ENCODE assay signal across 8 mouse cellular contexts in genomic region chr2:29124936-29125701, GRCm38 (mm10). TPM values are rescaled to one million over a fixed set of nuclear protein-coding genes. Genes with fewer than 3 reads are reported as not detected.
DNase-seq lines count a peak whose midpoint lies in the region; ATAC-seq and TF ChIP-seq lines count a peak whose summit lies in the region.

No protein-coding gene starts in this region.

- peak overlapping the region; percentile 75 to 81 (median 79) for H3K4me3 ChIP-seq in CH12.LX (replicated peaks in 1 of 3; ENCODE audit: low read depth in 2 of 3, low read length in 2 of 3, poor library complexity in 1 of 3)
- H3K4me3 ChIP-seq in forebrain, embryonic 11.5 days (ENCODE audit: low read depth, low read length) = peak overlapping the region; percentile 71
- H3K4me3 ChIP-seq in heart, embryonic 16.5 days (ENCODE audit: low read length) = peak overlapping the region; percentile 93
- peak overlapping the region; percentile 91 for H3K4me3 ChIP-seq in liver, embryonic 15.5 days (replicated peaks)
- peak overlapping the region; percentile 76 for H3K4me3 ChIP-seq in neural tube, embryonic 12.5 days

- dilution Hi-C loops in CH12.LX (cut with MboI; ENCODE audit: extremely low pct_ligation_motif_present, extremely low pct_unique_long_range_greater_than_20kb, low sequenced_read_pairs) = no loop called here

- no peaks in the 10 kb centered on the region for H3K9me3 ChIP-seq in CH12.LX (replicated peaks; ENCODE audit: low read length)
- H3K9me3 ChIP-seq in forebrain, embryonic 11.5 days (ENCODE audit: control insufficient read depth, low read length) = no peaks in the 10 kb centered on the region
- H3K9me3 ChIP-seq in heart, embryonic 16.5 days (replicated peaks; ENCODE audit: control insufficient read depth, low read length) = no peaks in the 10 kb centered on the region
- H3K9me3 ChIP-seq in liver, embryonic 15.5 days (replicated peaks) = no peaks in the 10 kb centered on the region
- H3K9me3 ChIP-seq in neural tube, embryonic 12.5 days = no peaks in the 10 kb centered on the region

- TF ChIP-seq RAD21 in CH12.LX (IDR thresholded peaks at IDR 0.05; ENCODE audit: low read depth, low read length) = no peak

- H3K4me1 ChIP-seq in CH12.LX (ENCODE audit: control insufficient read depth in 1 of 2, insufficient read depth in 2 of 2) = peaks cover 4 to 15% of the 10 kb centered on the region in 2 experiments; a peak in 3 of 4 replicates
- peaks cover 2% of the 10 kb centered on the region; the same call in 1 of the 2 replicates for H3K4me1 ChIP-seq in forebrain, embryonic 11.5 days (replicated peaks; ENCODE audit: control insufficient read depth, insufficient read depth, low read length)
- H3K4me1 ChIP-seq in heart, embryonic 16.5 days (ENCODE audit: control insufficient read depth, insufficient read depth, low read length) = peaks cover 5% of the 10 kb centered on the region
- H3K4me1 ChIP-seq in liver, embryonic 15.5 days (replicated peaks) = peaks cover 20% of the 10 kb centered on the region
- peaks cover 10% of the 10 kb centered on the region; the same call in 1 of the 2 replicates for H3K4me1 ChIP-seq in neural tube, embryonic 12.5 days

- TF ChIP-seq EP300 in CH12.LX (IDR thresholded peaks at IDR 0.05; ENCODE audit: low read length) = no peak

- peak; percentile 99 for DNase-seq in CH12.LX (ENCODE audit: extremely low read depth)
- DNase-seq in c-Kit-positive CD71-positive TER-119-negative erythroid progenitor cells, embryonic 14.5 days (ENCODE audit: low read depth) = peak; percentile 97
- DNase-seq in forebrain, embryonic 11.5 days (ENCODE audit: low spot score) = peak; percentile 100
- DNase-seq in kidney, postnatal 36 days = peak; percentile 100
- DNase-seq in telencephalon, adult 2 months (ENCODE audit: low read depth, low spot score) = peak; percentile 97

- H3K4me2 ChIP-seq in CH12.LX (ENCODE audit: insufficient read depth, low read depth, poor library complexity, severe bottlenecking) = peak overlapping the region; percentile 55; the same call in 1 of the 2 replicates
- peak overlapping the region; percentile 54 for H3K4me2 ChIP-seq in forebrain, embryonic 11.5 days (ENCODE audit: low read depth, low read length, severe bottlenecking)
- H3K4me2 ChIP-seq in heart, embryonic 16.5 days (ENCODE audit: low read depth, low read length) = peak overlapping the region; percentile 89
- H3K4me2 ChIP-seq in liver, embryonic 15.5 days = peak overlapping the region; percentile 86
- H3K4me2 ChIP-seq in neural tube, embryonic 12.5 days (replicated peaks) = peak overlapping the region; percentile 79

- peak overlapping the region; percentile 73 for H3K9ac ChIP-seq in CH12.LX (ENCODE audit: insufficient read depth, low read depth)
- H3K9ac ChIP-seq in forebrain, embryonic 11.5 days (ENCODE audit: low read length) = peak overlapping the region; percentile 92
- H3K9ac ChIP-seq in heart, embryonic 16.5 days (ENCODE audit: low read length) = peak overlapping the region; percentile 93
- H3K9ac ChIP-seq in liver, embryonic 15.5 days = peak overlapping the region; percentile 86
- peak overlapping the region; percentile 83 for H3K9ac ChIP-seq in neural tube, embryonic 12.5 days

- peaks cover 16 to 26% of the 10 kb centered on the region in 2 experiments for H3K36me3 ChIP-seq in CH12.LX (replicated peaks in 1 of 2; ENCODE audit: control insufficient read depth in 1 of 2, insufficient read depth in 1 of 2, low read length in 1 of 2)
- no peaks in the 10 kb centered on the region; the same call in 1 of the 2 replicates for H3K36me3 ChIP-seq in forebrain, embryonic 11.5 days (ENCODE audit: control insufficient read depth, insufficient read depth, low read length)
- peaks cover 11% of the 10 kb centered on the region for H3K36me3 ChIP-seq in heart, embryonic 16.5 days (ENCODE audit: control insufficient read depth, insufficient read depth)
- peaks cover 19% of the 10 kb centered on the region for H3K36me3 ChIP-seq in liver, embryonic 15.5 days (replicated peaks)
- H3K36me3 ChIP-seq in neural tube, embryonic 12.5 days = peaks cover 25% of the 10 kb centered on the region

- peaks cover 2% of the 10 kb centered on the region for H3K27me3 ChIP-seq in CH12.LX (replicated peaks)
- H3K27me3 ChIP-seq in forebrain, embryonic 11.5 days (ENCODE audit: control insufficient read depth, insufficient read depth, low read length) = no peaks in the 10 kb centered on the region
- H3K27me3 ChIP-seq in heart, embryonic 16.5 days (ENCODE audit: control insufficient read depth, insufficient read depth, low read length) = no peaks in the 10 kb centered on the region
- no peaks in the 10 kb centered on the region for H3K27me3 ChIP-seq in liver, embryonic 15.5 days
- H3K27me3 ChIP-seq in neural tube, embryonic 12.5 days (replicated peaks) = no peaks in the 10 kb centered on the region

- WGBS in forebrain, embryonic 11.5 days = under 1% methylated on average over 76 of the region's 81 CpGs
- under 1% methylated on average over 74 of the region's 81 CpGs for WGBS in heart, embryonic 16.5 days
- under 1% methylated on average over 81 of the region's 81 CpGs for WGBS in liver, embryonic 15.5 days (ENCODE audit: insufficient replicate concordance)
- WGBS in neural tube, embryonic 12.5 days = under 1% methylated on average over 81 of the region's 81 CpGs

- TF ChIP-seq POLR2A in CH12.LX (IDR thresholded peaks at IDR 0.05; ENCODE audit: low read depth, low read length) = peak; percentile 68

- peak overlapping the region; percentile 90 for H3K27ac ChIP-seq in CH12.LX (ENCODE audit: insufficient read depth, low read depth)
- peak overlapping the region; percentile 92 for H3K27ac ChIP-seq in forebrain, embryonic 11.5 days (ENCODE audit: low read depth, low read length)
- H3K27ac ChIP-seq in heart, embryonic 16.5 days (ENCODE audit: low read length) = peak overlapping the region; percentile 97
- H3K27ac ChIP-seq in liver, embryonic 15.5 days (replicated peaks) = peak overlapping the region; percentile 95
- peak overlapping the region; percentile 89 for H3K27ac ChIP-seq in neural tube, embryonic 12.5 days

- in situ Hi-C loops in CH12.LX (cut with MboI; ENCODE audit: low pct_ligation_motif_present, low pct_unique_long_range_greater_than_20kb, low sequenced_read_pairs) = no loop called here

- ATAC-seq in forebrain, embryonic 11.5 days (replicated peaks; ENCODE audit: low FRiP score) = peak; percentile 98
- peak; percentile 99 for ATAC-seq in heart, embryonic 16.5 days (replicated peaks; ENCODE audit: extremely low read depth, insufficient read depth, low FRiP score)
- ATAC-seq in liver, embryonic 15.5 days (ENCODE audit: insufficient read depth) = peak; percentile 96
- peak; percentile 99 for ATAC-seq in neural tube, embryonic 12.5 days (ENCODE audit: low FRiP score, low read depth)

- H3K79me2 ChIP-seq in CH12.LX (replicated peaks; ENCODE audit: control insufficient read depth, extremely low read depth, insufficient read depth, poor library complexity, severe bottlenecking) = peaks cover 5% of the 10 kb centered on the region

- TF ChIP-seq CTCF in CH12.LX (conservative IDR thresholded peaks at IDR 0.05 in 1 of 2, IDR thresholded peaks at IDR 0.05 in 1 of 2; ENCODE audit: low read depth in 2 of 2, low read length in 2 of 2) = no peak

TF ChIP-seq in CH12.LX, 34 proteins besides CTCF, POLR2A, EP300 and RAD21 (continues in another document):
- TF ChIP-seq BHLHE40 (IDR thresholded peaks at IDR 0.05; ENCODE audit: low read depth, low read length) (no peak), PAX5 (IDR thresholded peaks at IDR 0.05; ENCODE audit: low read length) (no peak), ZMIZ1 (IDR thresholded peaks at IDR 0.05; ENCODE audit: low read depth, low read length) (peak; percentile 62; the same call in 1 of the 2 replicates), GABPA (IDR thresholded peaks at IDR 0.05; ENCODE audit: insufficient replicate concordance, low read depth, low read length) (no peak), TBP (conservative IDR thresholded peaks at IDR 0.05; ENCODE audit: low read depth, low read length) (no peak), MEF2A (IDR thresholded peaks at IDR 0.05; ENCODE audit: borderline replicate concordance, low read depth, low read length) (peak; percentile 40), SMC3 (IDR thresholded peaks at IDR 0.05; ENCODE audit: low read depth, low read length) (no peak), MAFK (IDR thresholded peaks at IDR 0.05; ENCODE audit: insufficient replicate concordance, low read length) (no peak), CHD2 (IDR thresholded peaks at IDR 0.05; ENCODE audit: low read length) (peak; percentile 55; the same call in 1 of the 2 replicates), RCOR1 (conservative IDR thresholded peaks at IDR 0.05; ENCODE audit: low read depth, low read length) (0 out of 2 replicates have a peak, but pooled peaks have one; percentile 26), ETS1 (conservative IDR thresholded peaks at IDR 0.05; ENCODE audit: low read depth, low read length) (no peak), USF1 (IDR thresholded peaks at IDR 0.05; ENCODE audit: low read depth, low read length) (no peak), ZKSCAN1 (IDR thresholded peaks at IDR 0.05; ENCODE audit: borderline replicate concordance, low read depth, low read length) (no peak), NELFE (IDR thresholded peaks at IDR 0.05; ENCODE audit: low read depth, low read length) (peak; percentile 74), UBTF (IDR thresholded peaks at IDR 0.05; ENCODE audit: low read depth, low read length) (no peak; the same call in 1 of the 2 replicates), TCF12 (IDR thresholded peaks at IDR 0.05; ENCODE audit: low read depth, low read length) (peak; percentile 77), CHD1 (IDR thresholded peaks at IDR 0.05; ENCODE audit: low read depth, low read length) (no peak), ZNF384 (IDR thresholded peaks at IDR 0.05; ENCODE audit: low read depth, low read length) (no peak), MXI1 (IDR thresholded peaks at IDR 0.05; ENCODE audit: low read depth, low read length) (peak; percentile 82; the same call in 1 of the 2 replicates), KAT2A (IDR thresholded peaks at IDR 0.05; ENCODE audit: insufficient replicate concordance, low read length) (0 out of 2 replicates have a peak, but pooled peaks have one; percentile 22), NRF1 (IDR thresholded peaks at IDR 0.05; ENCODE audit: low read depth, low read length) (peak; percentile 74), MAZ (IDR thresholded peaks at IDR 0.05; ENCODE audit: low read depth, low read length) (peak; percentile 93)

RNA-seq across cellular contexts. Expression of gene Setx, which starts 1.1 kb away (rescaled TPM):
- total RNA-seq in CH12.LX (2012; rRNA removed) (19.6 and 20.2 TPM in 2 replicates), CH12.LX (2014; rRNA removed) (18.0 and 20.3 TPM in 2 replicates)
- 16.9 and 20.0 TPM in 2 replicates for polyA plus RNA-seq in CH12.LX (2012; ENCODE audit: insufficient read length, low read depth)
- 11.2 and 12.2 TPM in 2 replicates for polyA plus RNA-seq in forebrain, embryonic 11.5 days (2014; fragmentation: Nextera tagmentation; extraction: Ambion mirVana)
- 5.7 and 7.6 TPM in 2 replicates for polyA plus RNA-seq in heart, embryonic 16.5 days (2015; fragmentation: Nextera tagmentation; extraction: Ambion mirVana)
- polyA plus RNA-seq in liver, embryonic 15.5 days (2015; fragmentation: Nextera tagmentation; extraction: Ambion mirVana) = 3.3 and 3.6 TPM in 2 replicates
- 15.7 and 19.1 TPM in 2 replicates for polyA plus RNA-seq in neural tube, embryonic 12.5 days (2016; fragmentation: Nextera tagmentation; extraction: Ambion mirVana)

Comparison
In these comparisons a context has a peak if more than half of its experiments do, and no peak if none do; other contexts are left out.
1. Peak in every context shown above with its lines: DNase-seq, ATAC-seq, H3K4me3 ChIP-seq and H3K27ac ChIP-seq.